Mouse (Mus musculus) frontal cortex, postnatal 10 days (tissue): ENCODE data around the gene Rxra.

ENCODE experiments used
- DNase-seq, 2 experiments: peaks; one replicate each; pipeline ENCODE4 v3.0.0; 2022; ENCODE audit warnings: low spot score in 2 of 2, mixed read lengths in 1 of 2

Rxra gene

DNA sequence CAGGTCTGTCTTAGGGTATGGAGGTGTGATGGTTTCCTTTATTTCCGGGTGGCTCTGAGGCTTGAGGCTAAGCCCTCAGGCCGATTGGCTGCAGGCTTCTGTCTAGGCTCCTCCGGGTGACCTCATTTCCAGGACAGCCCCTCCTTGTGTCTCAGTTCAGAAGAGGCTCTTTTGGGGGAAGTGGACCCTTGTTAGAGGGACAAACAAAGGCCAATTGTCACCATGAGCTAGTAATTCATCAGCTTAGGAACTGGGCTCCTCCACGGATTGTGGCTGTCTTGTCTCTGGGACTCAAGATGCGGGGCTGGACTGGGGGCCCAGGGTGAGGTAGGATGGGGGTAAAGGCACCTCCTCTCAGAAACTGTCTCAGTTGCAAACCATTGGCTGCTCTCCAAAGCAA is 5.5 kb upstream of the Rxra start:
- no peak for DNase-seq

DNA sequence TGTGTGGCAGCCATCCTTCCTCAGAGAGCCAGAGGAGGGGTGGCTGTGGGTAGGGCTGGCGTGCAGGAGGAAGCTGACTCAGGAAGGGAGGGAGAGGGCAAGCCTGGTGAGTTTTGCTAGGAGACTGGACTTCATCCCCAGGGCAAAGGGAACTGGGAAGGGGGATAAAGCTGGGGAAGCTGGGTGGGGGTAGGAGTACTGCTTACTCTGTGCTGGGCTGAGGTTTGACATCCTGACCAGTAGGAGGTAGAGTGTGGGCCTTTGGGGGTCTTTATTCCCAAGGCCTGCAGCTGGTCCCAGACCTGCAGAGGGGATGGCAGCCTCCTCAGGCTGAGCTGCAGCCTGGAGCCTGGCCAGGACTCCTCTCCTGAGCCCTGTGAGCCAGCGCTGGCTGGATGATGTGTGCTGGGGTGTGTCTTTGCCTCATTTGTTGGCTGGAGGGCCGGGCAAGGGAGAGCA is 4.6 kb upstream of the Rxra start:
- DNase-seq, result no peak

DNA sequence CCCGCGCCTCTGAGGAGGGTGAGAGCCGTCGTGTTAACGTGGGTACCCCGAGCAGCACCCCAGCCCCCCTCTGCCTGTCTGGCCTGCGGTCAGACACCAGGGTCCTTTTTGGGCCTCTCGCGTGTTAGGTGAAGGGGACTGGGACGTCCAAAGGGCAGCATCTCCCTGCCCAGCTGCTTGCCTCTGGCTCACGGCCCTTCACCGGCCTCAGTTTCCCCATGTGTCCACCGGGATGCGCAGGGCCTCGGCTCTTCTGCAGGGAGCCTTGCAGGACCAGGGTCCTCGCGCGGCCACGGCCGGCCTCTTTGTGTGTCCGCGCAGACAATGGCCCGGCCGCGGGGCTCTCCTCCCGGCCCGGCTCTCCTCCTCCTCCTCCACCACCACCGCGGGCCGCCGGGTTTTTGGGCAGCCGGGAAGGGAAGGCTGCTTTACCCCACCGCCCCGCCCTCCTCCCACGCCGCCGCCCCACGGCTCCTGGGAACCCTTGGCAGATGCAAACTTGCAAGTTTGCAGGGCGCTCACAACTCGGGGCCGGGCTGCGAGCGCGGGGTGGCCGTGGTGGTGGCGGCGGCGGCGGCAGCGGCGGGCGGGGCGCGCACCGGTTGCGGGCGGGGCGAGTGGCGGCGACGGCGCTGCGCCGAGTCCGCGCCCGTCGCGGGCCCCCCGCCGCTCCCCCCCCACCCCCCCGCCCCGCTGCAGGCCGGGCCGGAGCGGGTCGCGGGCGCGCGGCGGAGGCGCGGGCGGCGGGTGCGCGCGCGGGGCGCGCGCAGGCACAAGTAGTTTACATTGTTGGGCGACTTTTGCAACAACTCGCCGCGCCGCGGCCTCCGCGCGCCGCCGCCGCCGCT is 462 bp downstream of the Rxra start:
- DNase-seq, result peak in 1 of 2 experiments; percentile 53

DNA sequence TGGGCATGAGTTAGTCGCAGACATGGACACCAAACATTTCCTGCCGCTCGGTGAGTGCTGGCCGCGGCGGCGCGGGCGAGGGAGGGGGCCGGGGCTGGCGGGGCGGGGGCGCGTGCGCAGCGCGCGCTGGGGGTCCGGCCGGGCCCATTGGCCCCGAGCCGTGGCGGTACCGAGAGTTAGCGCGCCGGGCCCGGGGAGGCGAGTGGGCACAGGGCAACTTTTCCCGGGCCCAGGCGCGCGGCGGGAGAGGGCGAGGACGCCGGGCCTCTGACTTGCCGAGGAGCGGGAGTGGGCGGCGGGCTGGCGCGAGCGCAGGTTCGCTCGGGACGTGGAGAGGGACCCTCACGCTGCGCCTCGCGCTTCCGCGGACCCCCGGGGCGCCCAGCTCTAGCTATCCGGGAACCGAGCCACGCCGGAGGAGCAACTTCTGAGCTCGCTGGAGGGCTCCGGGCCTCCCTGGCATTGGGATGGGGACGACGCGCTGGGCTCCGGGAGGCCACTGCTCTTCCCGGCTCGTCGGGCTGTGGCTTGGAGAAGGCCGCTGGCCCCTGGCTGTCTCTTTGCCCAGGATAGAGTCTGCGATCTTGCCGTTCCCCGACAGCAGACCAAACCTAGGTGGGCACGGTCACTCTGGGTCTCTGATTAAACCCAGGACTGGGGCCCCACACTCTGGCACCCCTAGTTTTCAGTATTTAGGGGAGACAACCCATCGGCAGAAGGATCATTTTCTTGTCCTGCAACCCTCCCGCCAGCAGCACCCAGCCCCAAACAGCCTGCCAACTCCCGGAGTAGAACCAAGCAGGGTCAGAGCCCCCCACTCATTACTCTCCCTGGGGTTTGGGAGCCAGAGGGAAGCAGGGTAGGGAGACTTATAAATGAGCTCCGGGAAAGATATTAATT is 1.4 kb downstream of the Rxra start:
- DNase-seq, result no peak

DNA sequence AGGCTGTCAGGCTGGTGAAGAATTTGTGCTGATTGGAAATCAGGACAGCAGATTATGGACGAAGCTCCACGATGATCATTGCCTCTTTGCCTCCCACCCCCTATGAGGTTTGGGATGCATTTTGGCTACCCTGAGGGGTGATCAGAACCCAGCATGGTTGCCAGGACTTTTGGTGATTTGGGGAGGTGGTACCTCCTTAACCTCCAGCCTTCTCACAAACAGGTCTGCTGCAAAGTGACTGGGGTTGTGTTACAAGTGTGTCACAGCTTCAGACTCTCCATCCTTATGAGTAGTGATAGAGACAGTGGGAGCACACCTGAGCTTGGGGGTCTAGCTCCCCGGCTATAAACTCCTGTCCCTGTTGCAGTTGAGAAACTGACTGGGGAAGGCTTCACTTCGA is 2.1 kb downstream of the Rxra start:
- no peak for DNase-seq

DNA sequence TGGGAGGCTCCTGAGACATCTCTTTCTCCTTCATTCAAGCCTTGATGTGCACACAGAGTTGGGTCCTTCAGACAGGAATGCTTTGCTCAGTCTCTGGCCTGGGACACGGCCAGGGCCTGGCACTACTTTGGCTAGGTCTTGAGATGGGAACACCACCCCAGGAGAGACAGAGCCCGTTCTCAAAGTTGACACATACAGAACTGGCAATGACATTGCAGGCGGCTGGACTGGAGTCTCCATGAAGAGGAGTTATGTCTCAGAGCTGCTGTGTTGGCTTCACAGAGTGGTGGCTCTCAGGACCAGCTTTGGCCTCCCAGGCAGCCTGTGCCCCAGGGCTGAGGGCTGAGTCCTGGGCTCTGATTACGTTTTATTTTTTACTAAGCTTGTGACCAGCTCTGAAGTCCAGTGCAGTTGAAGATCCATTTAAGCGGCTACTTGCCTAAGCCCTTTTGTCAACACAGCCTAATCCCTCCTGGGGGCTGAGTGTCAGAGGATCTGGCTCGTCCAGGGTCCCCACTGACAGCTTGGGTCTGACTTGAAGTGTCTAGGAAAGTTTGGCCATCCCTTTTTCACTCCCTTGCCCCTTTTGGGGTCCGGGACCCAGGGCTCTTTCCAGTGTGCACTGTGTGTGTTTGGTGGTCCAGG is 2.7 kb downstream of the Rxra start:
- no peak for DNase-seq

DNA sequence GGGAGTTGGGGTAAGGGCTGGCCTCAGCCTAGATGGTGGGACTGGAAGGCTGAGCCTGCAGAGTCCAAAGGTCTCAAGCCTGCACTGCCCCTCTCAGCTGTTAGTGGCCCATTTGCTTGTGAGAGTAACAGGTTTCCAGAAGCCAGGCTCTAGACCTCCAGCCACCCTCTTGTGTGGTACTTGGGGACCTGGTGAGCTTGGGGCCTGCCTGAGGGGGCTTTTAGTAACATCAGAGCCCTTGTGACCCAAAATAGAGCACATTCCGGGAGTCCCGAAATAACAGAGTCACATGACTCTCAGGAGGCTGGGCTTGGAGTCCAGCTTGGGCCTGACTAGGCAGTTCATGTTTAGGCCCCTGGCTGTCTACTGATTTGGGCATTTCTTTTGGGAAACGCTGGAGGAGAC is 3.4 kb downstream of the Rxra start:
- no peak for DNase-seq

DNA sequence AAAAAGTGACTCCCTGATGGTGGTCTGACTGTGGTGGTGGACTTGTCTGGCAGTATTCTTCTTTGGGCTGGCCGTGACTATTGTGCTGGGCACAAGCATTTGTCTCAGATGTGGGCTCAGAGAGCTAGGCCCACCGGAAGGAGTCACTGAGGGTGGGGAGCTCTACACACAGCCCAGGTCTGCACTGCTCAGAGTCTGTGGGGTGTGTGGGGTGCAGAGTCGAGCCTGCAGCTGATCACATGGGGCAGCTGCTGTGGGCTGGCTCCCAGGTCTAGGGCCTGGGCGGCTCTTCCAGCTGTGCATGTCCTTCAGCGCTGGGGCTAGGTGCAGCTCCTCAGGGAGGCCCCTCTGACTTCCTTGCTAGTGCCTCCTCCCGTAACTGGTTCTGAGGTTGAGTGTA is 3.8 kb downstream of the Rxra start:
- no peak for DNase-seq

DNA sequence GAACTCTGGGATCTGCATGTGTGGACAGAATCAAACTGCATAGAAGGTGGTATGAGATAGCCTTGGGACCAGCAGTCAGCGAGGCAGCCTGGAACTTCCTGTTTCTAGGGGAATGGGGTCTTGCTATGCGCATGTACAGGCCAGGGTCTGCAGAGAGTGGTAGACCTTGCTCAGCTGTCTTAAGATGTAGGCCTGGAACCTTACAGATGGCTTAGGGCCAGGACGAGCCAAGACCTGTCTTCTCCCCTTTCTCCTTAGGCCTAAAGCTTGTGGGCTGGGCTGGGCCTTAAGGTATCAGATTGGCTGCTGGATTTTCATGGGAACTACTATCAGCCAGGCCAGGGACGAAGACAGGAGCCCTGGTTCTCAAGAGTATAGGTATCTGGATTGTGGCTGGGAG is 4.4 kb downstream of the Rxra start:
- DNase-seq, result no peak

DNA sequence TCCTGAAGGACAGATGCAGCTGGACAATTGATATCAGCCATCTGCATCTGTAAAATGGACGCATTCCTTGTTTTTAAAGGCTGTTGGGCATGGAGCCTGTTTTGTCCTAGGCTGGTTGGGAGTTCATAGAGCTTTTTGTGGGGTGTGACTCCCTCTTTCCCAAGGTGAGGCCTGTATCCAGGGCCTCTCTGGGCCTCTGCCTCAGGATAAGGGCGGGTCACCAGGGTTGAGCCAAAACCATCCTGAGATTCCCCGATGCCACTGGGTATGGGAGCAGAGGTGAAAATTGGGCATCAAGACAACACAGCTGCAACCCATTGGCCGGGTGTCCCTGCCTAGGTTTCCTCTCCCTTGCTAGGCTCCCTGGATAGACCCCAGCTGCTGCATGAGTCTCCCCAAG is 5.2 kb downstream of the Rxra start:
- DNase-seq, result no peak

DNA sequence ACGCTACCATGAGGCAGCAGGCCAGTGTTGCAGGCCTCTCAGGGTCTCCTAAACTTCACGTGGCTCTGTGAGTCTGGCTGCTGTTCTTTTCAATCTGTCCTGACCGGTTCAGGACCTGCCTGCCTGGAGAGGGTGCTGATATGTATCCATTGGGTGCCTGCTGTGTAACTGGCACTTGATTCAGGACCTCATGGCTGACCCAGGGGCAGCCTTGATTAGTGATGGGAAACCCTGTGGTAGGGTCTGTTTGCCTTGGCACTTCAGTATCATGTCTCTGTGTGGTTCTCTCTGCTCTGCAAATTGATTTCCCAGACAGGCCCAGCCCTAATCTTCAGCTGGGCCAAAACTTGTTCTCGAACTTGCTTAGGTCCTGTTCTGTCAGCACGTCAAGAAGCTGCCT is 5.9 kb downstream of the Rxra start:
- no peak for DNase-seq

DNA sequence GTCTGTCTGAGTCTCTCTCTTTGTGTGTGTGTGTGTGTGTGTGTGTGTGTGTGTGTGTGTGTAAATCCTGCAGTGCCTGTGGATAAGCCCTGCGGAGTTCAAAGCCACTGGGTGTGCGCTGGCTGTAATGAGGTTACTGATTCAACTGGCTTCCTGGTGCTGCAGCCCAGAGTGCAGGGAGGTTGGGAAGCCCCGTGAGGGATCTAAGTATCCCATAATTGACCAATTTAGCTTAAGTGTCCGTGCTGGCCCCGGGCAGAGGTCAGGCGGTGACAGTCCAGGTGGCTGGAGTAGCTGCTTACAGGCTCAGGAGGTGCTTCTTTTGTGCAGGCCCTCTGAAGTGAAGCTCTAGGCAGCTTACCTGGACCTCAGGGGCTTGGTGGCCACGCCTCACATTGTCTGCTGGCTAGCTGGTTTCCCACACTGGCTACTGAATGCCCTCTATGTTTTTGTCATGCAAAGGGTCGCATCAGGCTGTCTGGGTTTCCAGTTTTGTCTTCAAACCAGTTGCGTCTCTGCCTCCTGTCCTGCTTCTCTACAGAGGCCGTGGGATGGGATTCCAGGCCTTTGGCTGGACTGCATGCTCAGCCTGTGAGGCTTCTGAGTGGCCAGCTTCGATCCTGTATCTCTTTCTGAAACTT is 7.9 kb downstream of the Rxra start:
- DNase-seq, result no peak

DNA sequence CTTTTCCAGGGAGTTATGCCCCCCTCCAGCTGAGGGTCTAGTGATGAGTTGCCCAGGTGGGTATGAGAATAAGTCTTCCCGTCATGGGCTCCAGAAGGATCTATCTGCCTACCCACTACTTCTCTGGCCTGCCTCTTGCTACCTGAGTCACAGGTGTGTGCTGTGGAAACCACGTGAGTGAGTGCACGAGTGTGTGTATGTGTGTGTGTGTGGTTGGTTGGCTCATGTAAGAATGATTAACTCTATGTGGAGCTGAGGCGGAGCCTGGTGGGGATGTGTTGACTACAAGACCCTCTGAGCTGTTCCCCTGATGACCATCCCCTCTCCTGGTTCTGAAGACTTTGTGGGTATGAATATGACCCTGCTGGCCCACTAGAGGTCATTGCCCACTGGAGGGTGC is 9.7 kb downstream of the Rxra start:
- no peak for DNase-seq

DNA sequence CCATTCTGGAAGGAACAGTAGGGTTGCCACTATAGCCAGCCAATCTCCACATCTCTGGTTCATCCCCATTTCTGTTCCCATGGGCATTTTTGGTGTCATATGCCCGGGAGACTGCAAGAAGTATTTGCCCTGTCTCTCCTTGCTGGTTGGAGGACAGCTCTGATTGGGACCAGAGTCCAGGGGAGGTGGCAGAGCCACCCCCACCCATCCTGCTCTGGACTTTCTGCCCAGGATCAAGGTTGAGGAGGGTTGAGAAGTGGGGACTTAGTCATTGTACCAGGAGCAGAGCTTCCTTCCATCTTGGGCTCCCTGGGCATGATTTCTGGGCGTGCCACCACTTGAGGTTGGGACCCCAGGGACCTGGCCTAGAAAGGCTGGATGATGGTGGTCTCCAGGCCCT is 10.1 kb downstream of the Rxra start:
- DNase-seq, result no peak

DNA sequence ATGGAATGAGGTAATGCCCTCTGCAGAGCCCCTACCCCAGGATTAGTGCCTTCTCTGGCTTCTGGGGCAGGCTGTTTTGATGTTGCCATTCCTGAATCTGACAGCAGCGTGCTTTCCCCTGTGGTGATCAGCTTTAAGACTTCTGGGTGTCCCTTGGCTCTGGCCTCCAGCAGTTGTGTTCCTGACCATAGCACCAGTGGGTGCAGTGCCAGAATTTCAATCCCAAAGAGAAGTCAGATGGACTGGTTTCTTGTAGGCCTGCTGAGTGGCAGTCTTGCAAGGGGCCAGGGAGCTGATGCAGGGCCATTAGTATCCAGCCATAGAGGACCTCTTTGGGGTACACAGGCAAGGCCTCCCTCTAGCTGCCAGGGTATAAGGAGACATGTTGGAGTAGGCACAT is 10.8 kb downstream of the Rxra start:
- no peak for DNase-seq

DNA sequence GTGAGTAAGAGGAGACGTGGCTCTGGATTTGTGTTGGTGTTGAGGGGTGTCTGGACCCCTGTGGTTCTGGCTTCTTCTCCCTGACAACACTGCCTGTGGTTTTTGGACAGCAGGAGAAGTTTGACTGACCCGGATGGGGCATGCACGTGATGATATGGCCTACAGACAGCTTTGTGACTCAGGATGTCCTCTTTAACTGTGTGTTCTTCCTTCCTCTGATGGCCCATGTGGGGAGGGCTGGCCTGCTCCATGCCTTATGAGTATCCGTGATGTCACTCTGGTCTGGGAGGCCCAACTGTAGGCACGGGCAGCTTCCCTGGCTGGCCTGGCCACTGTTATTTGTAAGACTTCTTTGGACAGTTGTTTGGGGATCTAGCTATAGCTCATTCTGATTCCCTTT is 11.7 kb downstream of the Rxra start:
- no peak for DNase-seq

DNA sequence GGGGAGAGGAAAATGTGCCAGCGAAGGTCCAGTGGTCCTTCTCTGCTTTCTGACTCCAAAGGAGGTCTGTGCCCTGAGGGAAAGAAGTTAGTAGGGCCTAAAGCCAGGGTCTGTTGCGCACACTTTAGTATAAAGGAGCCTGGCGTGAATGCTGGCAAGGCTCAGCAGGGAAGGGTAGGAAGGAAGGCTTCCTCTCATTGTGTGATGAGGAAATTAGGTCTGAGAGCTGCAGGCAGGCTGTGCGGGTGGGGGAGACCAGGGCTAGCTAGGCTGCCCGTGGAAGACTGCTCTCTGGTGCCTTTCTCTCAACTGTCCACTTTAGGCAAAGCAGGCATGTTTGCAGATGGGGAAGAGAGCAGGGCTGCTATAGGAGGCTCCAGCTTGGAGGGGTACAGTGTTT is 14.5 kb downstream of the Rxra start:
- no peak for DNase-seq

DNA sequence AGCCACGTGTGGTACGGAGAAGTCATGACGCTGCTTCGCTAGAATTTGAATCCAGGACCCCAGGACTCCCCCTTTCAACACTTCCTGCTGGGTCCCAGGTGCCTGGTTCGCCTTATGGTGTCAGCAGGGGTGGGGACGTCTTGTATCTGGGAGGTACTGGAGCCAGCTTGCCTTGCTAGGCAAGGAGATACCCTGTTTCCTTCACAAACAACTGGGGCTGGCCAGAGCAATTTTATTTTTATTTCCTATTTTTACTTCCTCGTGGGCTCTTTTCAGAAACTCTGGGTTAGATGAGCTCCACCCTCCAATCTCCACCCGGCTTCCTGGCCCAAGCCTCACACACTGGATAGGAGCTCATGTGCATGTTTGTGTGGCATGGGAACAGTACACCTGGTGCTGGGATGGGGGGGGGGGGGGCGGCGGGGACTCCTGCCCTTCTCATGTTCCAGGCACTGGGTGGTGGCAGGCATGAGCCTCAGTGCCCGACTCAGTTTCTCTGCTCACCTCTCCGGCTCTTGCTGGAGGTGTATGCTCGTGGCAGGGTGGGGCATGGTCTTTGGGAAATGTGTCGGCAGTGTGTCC is 15.0 kb downstream of the Rxra start:
- no peak for DNase-seq

DNA sequence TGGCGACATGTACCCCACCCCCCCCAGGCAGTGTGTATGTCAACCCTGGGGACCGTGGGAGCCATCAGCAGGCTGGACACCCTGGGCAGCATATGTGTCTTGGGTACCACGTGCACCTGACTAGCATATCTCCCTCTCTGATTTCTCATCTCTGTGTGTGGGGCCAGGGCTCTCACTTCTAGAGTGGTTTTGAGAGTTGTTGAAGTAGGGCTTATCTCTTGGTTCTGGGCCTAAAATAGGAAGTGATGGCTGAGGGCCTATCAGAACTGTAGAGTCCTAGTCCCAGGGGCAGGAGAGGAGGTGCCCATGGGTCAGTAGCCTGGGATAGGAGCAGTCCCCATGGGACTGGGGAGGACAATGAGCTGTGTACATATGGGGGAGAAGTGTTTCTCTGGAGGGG is 16.4 kb downstream of the Rxra start:
- no peak for DNase-seq

DNA sequence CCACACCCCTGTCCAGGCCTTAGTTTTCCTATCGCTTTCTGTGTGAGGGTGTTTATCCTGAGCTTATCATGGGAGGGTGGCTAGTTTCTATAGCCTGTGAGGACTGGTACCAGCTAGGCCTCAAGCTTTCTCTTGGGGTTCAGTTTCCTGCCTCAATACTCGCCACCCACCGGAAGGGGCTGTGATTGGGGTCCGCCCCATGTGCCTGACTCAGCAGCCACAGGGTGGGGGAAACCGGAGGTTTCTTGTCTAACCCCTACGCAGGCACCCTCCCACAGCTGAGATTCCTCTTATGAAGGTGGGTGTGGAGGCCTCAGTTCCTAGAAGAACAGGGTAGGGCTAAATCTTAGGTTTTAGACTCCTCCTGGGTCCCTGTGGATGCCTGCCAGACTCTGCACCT is 17.4 kb downstream of the Rxra start:
- DNase-seq, result no peak

DNA sequence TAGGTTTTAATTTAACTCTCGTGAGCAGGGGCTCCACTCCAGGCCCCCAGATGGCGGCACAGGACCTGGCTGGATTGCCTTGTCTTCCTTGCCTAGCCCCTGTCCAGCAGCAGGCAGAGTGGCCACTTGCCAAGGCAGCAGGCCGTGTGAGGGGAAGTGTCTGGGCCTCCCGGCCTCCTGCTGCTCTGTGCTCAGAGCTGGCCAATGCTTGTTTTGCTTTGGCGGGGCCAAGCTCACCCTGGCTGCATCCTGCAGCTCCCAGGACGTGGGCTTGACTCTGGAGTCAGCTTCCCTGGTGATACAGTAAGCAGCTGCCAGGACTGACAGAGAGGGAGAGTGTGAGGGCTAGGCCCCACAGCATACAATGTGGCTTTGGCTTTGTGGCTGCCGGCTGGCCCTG is 23.3 kb downstream of the Rxra start:
- DNase-seq, result peak; percentile 66 to 72

DNA sequence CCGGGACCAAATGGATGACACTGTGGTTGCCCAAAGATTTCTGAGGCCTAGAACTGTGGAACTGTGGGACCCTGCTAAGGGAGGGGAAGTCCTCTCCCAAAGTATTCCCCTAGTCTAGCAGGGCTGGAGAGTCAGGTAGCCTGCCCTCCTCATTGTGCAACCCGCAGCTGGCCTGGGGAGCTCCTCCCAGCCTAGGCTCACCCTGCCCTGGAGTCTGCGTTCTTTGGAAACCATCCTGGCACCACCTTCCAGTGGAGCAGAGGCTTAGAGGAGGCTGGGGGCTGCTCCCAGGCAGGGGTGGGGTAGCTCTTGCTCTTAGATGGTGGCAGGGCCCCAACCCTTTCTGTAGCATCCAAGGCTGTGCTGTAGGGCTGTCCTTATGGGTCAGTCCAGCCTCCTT is 26.0 kb downstream of the Rxra start:
- DNase-seq, result no peak
